Mouse (Mus musculus) heart, adult 2 months (tissue): ENCODE measurements at regions not wholly inside any gene's neighbourhood (a gene's known extent, or its start where the extent isn't known, plus 50 kb on each side); places are given as distances from the start of the nearest gene placed in this dataset.

Experiments used
- DNase-seq, 2 experiments: peaks; one replicate each; pipeline ENCODE4 v3.0.0; 2021
- H3K27ac ChIP-seq: fragments of 200-600 bp; 2 replicates; pipeline ENCODE4 v1.8.1; 2022
- H3K27me3 ChIP-seq: fragments of 200-500 bp; 2 replicates; pipeline ENCODE4 v1.6.1; 2012; ENCODE audit warnings: mild to moderate bottlenecking, low read length, inconsistent platforms, mixed read lengths; ENCODE audit not compliant: control insufficient read depth, insufficient read depth
- H3K36me3 ChIP-seq: fragments of 200-500 bp; 2 replicates; pipeline ENCODE4 v1.6.1; 2012; ENCODE audit warnings: low read length, inconsistent platforms; ENCODE audit not compliant: control insufficient read depth, insufficient read depth
- H3K4me1 ChIP-seq: fragments of 200-500 bp; 2 replicates; pipeline ENCODE4 v1.6.1; 2011; ENCODE audit warnings: low read length; ENCODE audit not compliant: control insufficient read depth, insufficient read depth
- H3K4me3 ChIP-seq: fragments of 200-600 bp; 2 replicates; pipeline ENCODE4 v1.8.1; 2022
- H3K79me2 ChIP-seq: fragments of 200-500 bp; replicated peaks from 2 replicates; pipeline ENCODE4 v1.6.1; 2012; ENCODE audit warnings: mild to moderate bottlenecking, inconsistent platforms, low read length, moderate library complexity, mixed read lengths; ENCODE audit not compliant: control insufficient read depth, insufficient read depth
- H3K9ac ChIP-seq: fragments of 200-500 bp; 2 replicates; pipeline ENCODE4 v1.6.1; 2012; ENCODE audit warnings: low read depth, mild to moderate bottlenecking, control low read depth, inconsistent platforms, low read length, mixed read lengths
- CTCF ChIP-seq: fragments of 200-600 bp; IDR thresholded peaks from 2 replicates; pipeline ENCODE4 v1.8.1; 2022; ENCODE audit warnings: antibody characterized with exemption, mild to moderate bottlenecking, moderate library complexity
- EP300 ChIP-seq: fragments of 200-500 bp; IDR thresholded peaks from 2 replicates; pipeline ENCODE4 v1.6.1; 2011; ENCODE audit warnings: low read depth, low read length, control low read depth; ENCODE audit not compliant: insufficient read depth
- POLR2A ChIP-seq: fragments of 200-500 bp; IDR thresholded peaks from 2 replicates; pipeline ENCODE4 v1.6.1; 2011; ENCODE audit warnings: mild to moderate bottlenecking, low read depth, low read length, control low read depth; ENCODE audit not compliant: insufficient read depth
- WGBS: fragments of 180-500 bp; shearing (Covaris S2); methylation state at CpG from one replicate; pipeline ENCODE4 v1.1.7; 2018; 5-methylcytosine and 5-hydroxymethylcytosine counted together
- intact Hi-C: fragments of 180-260 bp; cut with DNase I; formaldehyde crosslinking; loops from one replicate; pipeline ENCODE4 v1.15.1; 2025

DNA sequence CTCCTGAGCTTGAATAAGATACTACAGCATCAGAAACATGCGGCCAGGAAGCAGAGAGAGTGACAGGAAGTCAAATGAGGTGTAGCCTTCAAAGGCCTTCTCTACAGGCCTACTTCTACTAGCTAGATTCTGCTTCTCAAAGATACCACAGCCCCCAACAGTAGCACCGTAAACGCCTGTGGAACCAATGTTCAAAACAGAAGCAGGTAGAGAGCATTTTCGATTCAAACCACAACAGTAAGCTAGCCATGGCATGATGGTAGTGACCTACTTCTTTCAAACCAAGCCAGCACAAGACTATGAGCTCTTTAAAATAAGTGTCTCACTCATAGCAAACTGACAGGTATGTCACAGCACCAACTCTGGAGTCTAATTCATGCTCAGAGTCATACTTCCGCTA, 134.0 kb upstream of the Kcnh8 start:
- TF ChIP-seq CTCF: no peak
- TF ChIP-seq POLR2A: no peak
- intact Hi-C loops: no loop called here
- H3K27ac ChIP-seq: no peak overlapping the region
- H3K4me1 ChIP-seq: no peaks in the 10 kb centered on the region
- H3K4me3 ChIP-seq: no peak overlapping the region
- no peaks in the 10 kb centered on the region for H3K36me3 ChIP-seq
- no peak overlapping the region for H3K9ac ChIP-seq
- no peaks in the 10 kb centered on the region for H3K79me2 ChIP-seq
- H3K27me3 ChIP-seq: no peaks in the 10 kb centered on the region
- DNase-seq: no peak
- WGBS: 85% methylated on average over 5 of the region's 5 CpGs

DNA sequence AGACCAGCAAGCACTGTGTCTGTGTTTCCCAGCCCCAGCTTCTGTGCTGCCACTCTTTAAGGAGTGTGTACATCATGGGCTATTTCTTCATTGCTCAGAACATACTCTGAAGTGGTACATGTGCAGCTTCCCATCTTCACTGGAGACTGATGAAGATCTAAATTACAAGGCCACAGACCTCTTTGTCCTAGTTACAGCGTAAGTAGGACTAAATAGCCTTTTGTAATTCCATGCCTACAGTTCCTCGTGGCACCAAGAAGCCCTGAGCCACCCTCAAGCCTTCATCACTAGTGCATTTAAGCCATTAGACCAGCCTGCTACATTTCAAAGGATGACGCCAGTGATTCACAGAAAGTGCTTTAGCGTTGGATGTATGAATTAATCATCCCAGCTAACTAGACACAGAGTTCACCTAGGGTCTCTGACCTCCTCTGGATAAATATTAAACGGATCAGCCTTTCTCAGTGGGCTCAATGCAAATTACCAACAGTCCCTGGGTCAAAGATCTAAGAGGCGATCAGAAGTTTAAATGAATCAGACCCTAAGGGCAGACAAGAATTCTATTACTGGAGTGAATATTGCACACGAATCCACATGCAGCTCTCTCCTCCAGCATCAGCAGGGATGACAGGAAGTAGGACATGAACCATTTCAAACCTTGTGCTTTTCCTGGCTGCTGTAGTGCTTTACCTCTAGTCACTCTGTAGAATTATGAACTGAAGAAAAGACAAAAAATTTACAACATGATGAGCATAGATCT, 123.0 kb upstream of the Kcnh8 start:
- no peaks in the 10 kb centered on the region for H3K27me3 ChIP-seq
- no peaks in the 10 kb centered on the region for H3K4me1 ChIP-seq
- H3K9ac ChIP-seq: no peak overlapping the region
- DNase-seq: no peak
- H3K36me3 ChIP-seq: no peaks in the 10 kb centered on the region
- no peak overlapping the region for H3K4me3 ChIP-seq
- no peak for TF ChIP-seq POLR2A
- 69% methylated on average over 7 of the region's 7 CpGs for WGBS
- intact Hi-C loops: no loop called here
- H3K79me2 ChIP-seq: no peaks in the 10 kb centered on the region
- no peak overlapping the region for H3K27ac ChIP-seq

GRCm38 (mm10) chr17:52480087-52480638, 122.3 kb upstream of the Kcnh8 start:
- intact Hi-C loops: no loop called here
- Histone ChIP-seq H3K27me3 (no peaks in the 10 kb centered on the region), H3K4me1 (no peaks in the 10 kb centered on the region), H3K36me3 (no peaks in the 10 kb centered on the region), H3K79me2 (no peaks in the 10 kb centered on the region), H3K4me3 (no peak overlapping the region), H3K9ac (no peak overlapping the region), H3K27ac (no peak overlapping the region)
- 59% methylated on average over 5 of the region's 5 CpGs for WGBS
- TF ChIP-seq EP300 (no peak), POLR2A (no peak)
- no peak for DNase-seq

DNA sequence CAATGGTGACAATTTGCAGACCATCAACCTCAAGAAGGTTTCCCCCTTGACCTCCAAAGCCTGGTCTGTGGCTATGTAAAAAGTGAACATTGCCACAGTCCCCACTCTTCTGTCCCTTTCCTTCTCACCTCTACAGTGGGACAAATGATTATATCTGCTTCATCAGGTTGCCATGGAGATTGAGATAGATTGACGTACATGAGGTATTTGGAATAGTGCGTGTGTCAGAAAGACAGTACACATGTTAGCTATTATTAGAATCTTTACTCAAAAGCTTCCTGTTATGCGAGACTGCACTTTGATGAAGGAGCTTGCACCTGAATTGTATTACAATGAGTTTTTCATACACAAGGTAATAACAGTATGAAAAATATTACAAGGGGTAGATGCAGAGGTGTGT, 95.7 kb upstream of the Kcnh8 start:
- 61% methylated on average over 3 of the region's 3 CpGs for WGBS
- H3K4me3 ChIP-seq: no peak overlapping the region
- H3K4me1 ChIP-seq: no peaks in the 10 kb centered on the region
- TF ChIP-seq EP300: no peak
- TF ChIP-seq CTCF: no peak
- TF ChIP-seq POLR2A: no peak
- H3K27ac ChIP-seq: no peak overlapping the region
- no peak for DNase-seq
- H3K9ac ChIP-seq: no peak overlapping the region
- no peaks in the 10 kb centered on the region for H3K36me3 ChIP-seq
- intact Hi-C loops: no loop called here
- no peaks in the 10 kb centered on the region for H3K79me2 ChIP-seq
- no peaks in the 10 kb centered on the region for H3K27me3 ChIP-seq

GRCm38 (mm10) chr17:52530260-52530659, 72.2 kb upstream of the Kcnh8 start:
- TF ChIP-seq EP300 (no peak), POLR2A (no peak), CTCF (no peak)
- no peak overlapping the region for H3K9ac ChIP-seq
- H3K27me3 ChIP-seq: no peaks in the 10 kb centered on the region
- H3K79me2 ChIP-seq: no peaks in the 10 kb centered on the region
- DNase-seq: no peak
- no peaks in the 10 kb centered on the region for H3K4me1 ChIP-seq
- intact Hi-C loops: no loop called here
- H3K27ac ChIP-seq: no peak overlapping the region
- no peak overlapping the region for H3K4me3 ChIP-seq
- H3K36me3 ChIP-seq: no peaks in the 10 kb centered on the region
